Mouse (Mus musculus) T-helper 17 cell (primary cell): ENCODE measurements at regions not wholly inside any gene's neighbourhood (a gene's known extent, or its start where the extent isn't known, plus 50 kb on each side); places are given as distances from the start of the nearest gene placed in this dataset.

Experiments
- in situ Hi-C, 2 experiments: fragments of 300-600 bp; cut with MboI, MseI; formaldehyde crosslinking; loops; 1 replicate in 1 of 2; 2 replicates in 1 of 2; pipeline ENCODE4 v1.15.1; 2025; ENCODE audit warnings: high pct_unique_total_duplicates in 2 of 2

GRCm38 (mm10) chr9:103813791-103814190 lies 52.2 kb upstream of the Tmem108 start:
- in situ Hi-C loops = no loop called here

- in situ Hi-C loops = no loop called here
These were observed 57.4 kb upstream of the Tmem108 start for GRCm38 (mm10) chr9:103818998-103819397.

DNA sequence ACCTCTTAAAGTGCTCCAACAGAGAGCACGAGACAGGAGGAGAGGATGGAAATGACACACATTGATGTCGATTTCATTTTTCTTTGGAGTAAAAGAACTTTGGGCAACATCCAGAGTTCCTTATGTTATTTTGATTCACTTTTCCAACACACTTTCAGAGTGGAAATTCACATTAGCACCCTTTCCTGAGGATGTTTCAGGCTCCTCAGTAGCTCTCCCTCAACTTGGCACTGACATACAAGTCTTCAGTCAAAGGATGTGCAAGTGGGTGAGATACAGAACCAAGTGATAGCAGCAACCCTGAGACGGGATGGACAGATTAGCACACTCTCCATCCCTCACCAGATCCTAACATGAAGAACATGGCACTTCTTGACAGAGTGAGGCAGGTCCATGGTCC lies 60.0 kb upstream of the Tmem108 start:
- in situ Hi-C loops = no loop called here

DNA sequence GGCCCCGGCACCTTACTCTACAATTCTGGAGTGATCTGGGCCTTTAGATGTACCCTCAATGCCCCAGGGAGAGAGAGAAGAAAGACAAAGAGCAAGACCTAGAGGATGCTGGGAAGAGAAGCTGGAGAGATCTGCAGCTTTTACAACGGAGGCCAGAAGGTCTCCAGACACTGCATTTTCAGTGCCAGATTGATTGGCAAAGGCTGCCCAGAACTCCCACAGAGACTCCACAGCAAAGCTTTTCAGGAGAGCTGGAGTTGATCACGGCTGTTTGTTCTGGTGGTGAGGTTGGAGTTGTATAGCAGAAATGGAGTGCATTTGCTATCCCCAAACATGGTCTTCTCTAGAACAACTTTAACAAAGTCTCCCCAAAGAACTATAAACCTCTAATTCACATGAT lies 61.9 kb upstream of the Tmem108 start:
- in situ Hi-C loops = no loop called here

GRCm38 (mm10) chr9:103841199-103841598 lies 79.6 kb upstream of the Tmem108 start:
- in situ Hi-C loops = no loop called here

- in situ Hi-C loops = no loop called here
These were observed 82.2 kb upstream of the Tmem108 start for GRCm38 (mm10) chr9:103843836-103844235.

- in situ Hi-C loops = no loop called here
These were observed 84.3 kb upstream of the Tmem108 start for GRCm38 (mm10) chr9:103845916-103846457.

DNA sequence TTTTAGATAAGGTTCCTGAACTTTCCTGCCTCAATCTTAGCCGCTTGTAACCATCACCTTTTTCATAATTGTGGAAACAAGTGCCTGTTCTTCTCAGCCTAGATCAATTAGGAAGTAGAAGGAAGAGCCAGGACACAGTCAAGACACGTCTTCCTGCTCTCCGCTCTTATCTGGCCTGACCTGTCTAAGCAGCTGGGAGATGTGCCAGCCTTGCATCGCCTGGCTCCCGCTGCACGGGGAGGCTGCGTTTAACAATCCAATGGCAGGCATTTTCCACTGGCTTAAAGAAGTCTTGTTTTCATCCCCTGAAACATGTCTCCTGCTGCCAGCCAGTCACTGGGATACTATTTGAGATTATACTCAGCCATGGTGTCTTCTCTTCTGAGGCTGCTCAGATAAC lies 86.3 kb upstream of the Tmem108 start:
- in situ Hi-C loops = no loop called here

- in situ Hi-C loops = no loop called here
These were observed 87.4 kb upstream of the Tmem108 start for GRCm38 (mm10) chr9:103849079-103849478.

GRCm38 (mm10) chr9:103852691-103853090 lies 91.1 kb upstream of the Tmem108 start:
- in situ Hi-C loops = no loop called here

GRCm38 (mm10) chr9:103860658-103861377 lies 99.2 kb upstream of the Tmem108 start:
- in situ Hi-C loops = no loop called here

DNA sequence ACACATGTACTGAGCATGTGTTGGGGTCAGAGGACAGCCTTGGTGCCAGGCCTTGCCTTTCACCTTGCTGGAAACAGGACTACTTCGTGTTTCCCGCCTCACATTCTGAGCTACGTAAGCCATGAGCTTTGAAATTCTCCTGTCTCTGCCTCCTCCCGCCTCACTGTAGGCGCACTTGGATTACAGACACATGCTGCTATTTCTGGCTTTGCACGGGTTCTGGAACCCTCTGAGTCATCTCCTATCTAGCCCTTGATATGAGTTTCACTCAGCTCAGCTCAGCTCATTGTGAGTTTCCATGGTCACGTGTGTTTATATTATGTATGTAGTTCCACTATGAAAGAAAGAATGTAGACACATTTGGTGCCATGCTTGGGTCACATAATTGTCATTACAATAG lies 100.9 kb upstream of the Tmem108 start:
- in situ Hi-C loops = no loop called here

- in situ Hi-C loops = no loop called here
These were observed 106.0 kb upstream of the Tmem108 start for GRCm38 (mm10) chr9:103867433-103868209.

DNA sequence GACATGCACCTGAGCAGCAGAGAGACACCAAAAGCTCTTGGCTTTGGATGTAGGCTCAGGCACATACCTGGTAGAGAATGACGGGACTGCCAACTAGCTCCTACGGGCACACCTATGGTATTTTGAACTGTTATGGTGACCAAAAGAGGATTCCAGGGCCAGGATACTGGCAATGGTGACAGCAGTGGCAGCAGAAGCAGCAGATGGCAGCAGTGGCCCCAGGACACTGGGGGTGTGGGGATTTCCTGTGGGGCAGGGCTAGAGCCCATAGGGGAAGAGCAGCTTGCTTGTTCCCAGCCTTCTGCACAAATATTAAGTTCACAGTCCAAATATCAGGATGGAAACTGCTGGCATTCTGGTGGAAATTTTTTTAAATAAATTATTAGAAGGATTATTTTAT lies 107.6 kb upstream of the Tmem108 start:
- in situ Hi-C loops = no loop called here

- in situ Hi-C loops = no loop called here
These were observed 110.5 kb upstream of the Tmem108 start for GRCm38 (mm10) chr9:103872119-103872518.

GRCm38 (mm10) chr9:103873876-103874275 lies 112.2 kb upstream of the Tmem108 start:
- in situ Hi-C loops = no loop called here

- in situ Hi-C loops = no loop called here
These were observed 116.2 kb upstream of the Tmem108 start for GRCm38 (mm10) chr9:103877851-103878250.

DNA sequence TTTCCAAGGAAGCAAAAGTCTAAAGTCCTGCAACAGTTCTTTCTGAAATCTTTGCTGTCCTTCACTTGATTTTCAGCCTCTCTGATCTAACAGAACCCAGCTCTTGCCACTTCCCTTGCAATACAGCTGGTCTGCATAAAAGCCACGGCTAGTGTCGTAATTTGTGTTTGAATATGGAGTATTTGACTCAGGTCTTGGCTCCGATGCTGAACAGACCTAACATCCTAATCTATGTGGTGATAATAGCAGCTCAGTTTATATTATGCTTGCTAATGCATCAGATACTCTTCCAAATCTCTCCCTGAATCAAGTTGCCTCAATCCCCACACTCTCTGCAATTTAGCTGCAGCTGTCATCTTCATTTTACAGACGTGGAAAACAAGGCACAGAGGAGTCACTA lies 109.5 kb upstream of the Nphp3 start:
- in situ Hi-C loops = no loop called here

GRCm38 (mm10) chr9:103894376-103894775 lies 108.0 kb upstream of the Nphp3 start:
- in situ Hi-C loops = no loop called here

DNA sequence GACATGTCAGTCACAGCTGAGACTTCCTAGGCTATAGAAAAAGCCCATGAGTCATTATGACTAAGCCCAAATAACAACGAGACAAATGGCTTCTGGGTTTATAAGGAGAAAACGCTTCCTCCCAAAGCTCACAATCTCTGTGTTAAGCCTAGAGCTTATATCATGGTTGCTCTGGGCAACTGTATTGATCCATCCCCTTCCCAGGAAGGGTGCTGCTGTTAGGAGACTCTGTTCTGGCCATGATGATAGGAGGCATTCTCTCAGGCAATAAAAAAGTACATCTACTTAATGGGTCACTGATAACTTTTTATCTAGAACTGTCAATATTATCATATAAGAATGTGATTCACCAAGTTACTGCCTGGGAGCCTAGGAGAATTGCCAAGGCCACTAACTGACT lies 103.0 kb upstream of the Nphp3 start:
- in situ Hi-C loops = no loop called here

DNA sequence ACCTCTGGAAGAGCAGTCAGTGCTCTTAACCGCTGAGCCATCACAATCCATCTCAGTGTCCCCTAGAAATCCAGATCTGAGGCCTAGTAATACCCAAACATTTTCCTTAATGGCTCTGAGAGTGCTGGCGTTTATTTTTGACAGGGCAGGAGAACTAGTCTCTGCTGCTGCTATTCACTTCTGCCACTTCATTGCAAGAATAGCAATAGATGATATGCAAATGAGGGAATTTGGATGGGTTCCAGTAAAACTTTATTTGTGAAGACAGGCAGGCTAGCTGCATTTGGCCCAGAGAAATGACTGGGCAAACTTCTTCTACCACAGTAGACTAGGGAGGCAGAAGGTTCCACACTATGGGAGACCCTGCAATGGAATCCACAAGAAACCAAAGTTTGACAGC lies 91.0 kb upstream of the Nphp3 start:
- in situ Hi-C loops = no loop called here

DNA sequence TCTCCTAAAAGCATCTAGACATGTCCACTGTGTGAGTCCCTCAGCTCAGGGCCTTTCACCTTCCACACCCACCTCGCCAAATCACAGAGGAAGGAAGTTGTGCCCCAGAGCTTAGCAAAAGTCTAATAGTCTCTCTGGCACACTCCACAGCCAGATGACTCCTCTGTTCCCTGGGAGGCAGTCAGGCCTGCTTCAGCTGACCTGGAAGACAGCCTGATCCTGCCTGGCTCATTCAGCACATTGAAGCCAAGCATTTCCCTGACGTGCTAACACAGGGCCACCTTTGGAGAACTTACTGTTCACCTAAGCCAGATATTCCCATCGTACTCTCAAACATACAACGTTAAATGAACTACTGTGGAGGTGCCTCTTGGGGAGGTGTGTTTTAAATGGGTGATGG lies 87.2 kb upstream of the Nphp3 start:
- in situ Hi-C loops = no loop called here

DNA sequence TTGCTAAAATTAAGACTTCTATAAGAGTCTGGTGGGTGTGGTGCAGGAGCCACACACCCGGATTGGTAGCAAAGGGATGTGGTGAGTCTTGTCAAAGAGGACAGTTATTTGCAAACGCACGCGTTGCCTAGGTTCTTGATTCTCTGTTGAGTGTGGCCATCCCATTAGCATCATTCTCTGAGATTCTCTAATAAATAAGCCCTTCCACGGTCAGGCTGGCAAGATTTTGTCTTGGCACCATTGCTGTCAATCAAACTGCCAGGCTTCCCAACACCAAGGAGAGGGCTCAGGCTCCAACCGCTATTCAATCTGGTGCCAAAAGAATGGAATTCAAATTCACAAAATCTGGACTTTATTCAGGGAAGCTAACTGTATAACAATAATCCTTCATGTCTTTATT lies 84.6 kb upstream of the Nphp3 start:
- in situ Hi-C loops = no loop called here
